Mouse (Mus musculus): ENCODE data around the gene Trmt10b.

Gene Trmt10b

DNA sequence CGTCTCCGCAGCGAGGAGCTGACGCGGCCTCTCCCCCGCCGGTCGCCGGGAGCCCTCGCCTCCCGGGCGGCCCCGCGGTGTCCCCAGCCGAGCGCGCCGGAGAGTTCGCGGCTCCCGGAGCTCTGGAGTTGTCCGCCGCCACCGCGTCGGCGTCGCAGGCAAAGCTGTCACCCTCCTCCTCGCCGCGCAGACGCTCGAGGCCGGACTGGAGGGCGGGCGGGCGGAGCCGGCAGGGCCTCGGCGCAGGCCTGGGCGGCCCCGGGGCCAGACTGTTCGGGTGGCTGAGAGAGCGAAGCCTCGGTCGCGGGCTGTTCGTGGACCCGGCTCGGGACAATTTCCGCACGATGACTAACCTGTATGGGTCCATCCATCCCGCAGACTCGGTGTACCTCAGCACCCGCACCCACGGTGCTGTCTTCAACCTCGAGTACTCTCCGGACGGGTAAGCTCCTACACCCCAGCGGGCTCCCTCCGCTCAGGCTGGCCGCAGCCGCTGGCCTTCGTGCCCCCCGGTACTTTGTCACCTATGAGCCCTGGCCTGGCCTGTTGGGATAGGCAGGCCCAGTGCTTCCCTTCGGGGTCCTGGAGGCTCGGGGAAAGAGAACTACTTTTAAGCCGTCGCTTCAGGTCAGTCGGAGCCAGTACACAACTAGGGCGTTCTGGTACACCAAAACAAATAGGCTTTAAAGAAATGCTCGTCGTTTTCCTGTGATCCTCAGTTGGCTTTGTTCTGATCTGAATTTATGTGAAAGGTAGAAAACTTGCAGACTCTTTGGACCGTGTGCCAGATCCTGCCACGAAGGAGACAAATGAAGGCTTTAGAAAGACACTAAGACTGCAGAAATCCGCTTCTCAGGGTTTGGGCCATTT lies 45.6 kb downstream of the Trmt10b start, which contains the start of gene Exosc3:
Gene Exosc3 (minus strand): TSS at position 447 of the 870 bp plus-strand sequence.
- peak; percentile 39 for DNase-seq

DNA sequence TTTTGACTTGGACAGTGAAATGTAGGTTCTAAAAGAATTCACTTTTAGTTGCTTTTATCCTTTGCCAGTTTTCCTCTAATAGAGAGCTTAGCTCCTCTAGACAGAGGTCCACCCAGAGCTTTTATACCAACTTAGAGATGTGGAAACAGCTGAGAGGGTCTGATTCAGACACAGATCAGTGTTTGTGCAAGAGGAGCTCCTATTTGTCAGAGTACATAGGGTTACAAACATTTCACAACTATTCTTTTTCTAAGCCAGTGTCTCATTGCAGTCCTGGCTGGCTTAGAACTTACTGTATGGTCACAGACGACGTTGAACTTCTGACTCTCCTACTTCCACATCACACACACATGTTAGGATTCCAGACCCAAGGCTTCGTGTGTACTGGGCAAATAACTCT lies 59.7 kb downstream of the Trmt10b start:
- DNase-seq = no peak
